Comparison of ENCODE assay signal across 18 mouse cellular contexts in the genomic region with DNA sequence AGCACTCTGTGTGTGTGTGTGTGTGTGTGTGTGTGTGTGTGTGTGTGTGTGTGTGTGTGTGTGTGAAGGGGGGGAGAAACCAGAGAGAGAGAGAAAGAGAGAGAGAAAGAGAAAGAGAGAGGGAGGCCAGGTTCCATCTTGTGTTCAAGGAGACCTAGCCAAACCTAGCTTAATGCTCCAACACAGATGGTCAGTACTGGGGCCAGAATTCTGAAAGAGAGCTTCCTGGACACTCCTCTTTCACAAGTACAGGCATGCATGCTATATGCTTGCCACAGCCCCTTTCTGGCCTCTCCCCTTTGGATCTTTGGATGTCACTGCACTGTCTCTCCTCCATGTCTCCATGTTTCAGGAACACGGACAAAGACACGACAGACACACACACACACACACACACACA. TPM values are rescaled to one million over a fixed set of nuclear protein-coding genes. Genes with fewer than 3 reads are reported as not detected.
DNase-seq lines count a peak whose midpoint lies in the region; ATAC-seq and TF ChIP-seq lines count a peak whose summit lies in the region.
"Had no signal": no experiment of that assay in that cellular context is flagged by ENCODE, and none has a peak within 500 bp of the region (broad histone marks: within the 10 kb centered on the region; RNA-seq: fewer than 3 reads in every experiment).

No protein-coding gene starts in this region.

- H3K4me1 ChIP-seq in heart, embryonic 12.5 days (replicated peaks) = peaks cover 61% of the 10 kb centered on the region
- peaks cover 13% of the 10 kb centered on the region for H3K4me1 ChIP-seq in kidney, embryonic 14.5 days (ENCODE audit: control insufficient read depth, insufficient read depth, low read length)
- H3K4me1 ChIP-seq in neural tube, embryonic 13.5 days (replicated peaks) = peaks cover 54% of the 10 kb centered on the region
- H3K4me1 ChIP-seq in stomach, postnatal 0 days (replicated peaks; ENCODE audit: control insufficient read depth, insufficient read depth) = peaks cover 5% of the 10 kb centered on the region

- TF ChIP-seq EP300 in stomach, postnatal 0 days (optimal IDR thresholded peaks at IDR 0.05) = no peak

- intact Hi-C loops in heart, postnatal 36 days (cut with DNase I) = no loop called here

- no peaks in the 10 kb centered on the region for H3K27me3 ChIP-seq in heart, embryonic 12.5 days (replicated peaks)
- H3K27me3 ChIP-seq in kidney, embryonic 14.5 days (ENCODE audit: control insufficient read depth, insufficient read depth, low read length) = no peaks in the 10 kb centered on the region
- H3K27me3 ChIP-seq in neural tube, embryonic 13.5 days = no peaks in the 10 kb centered on the region
- no peaks in the 10 kb centered on the region for H3K27me3 ChIP-seq in stomach, postnatal 0 days (ENCODE audit: control insufficient read depth, insufficient read depth, low read length)
- H3K27me3 ChIP-seq: neural tube, embryonic 12.5 days had no signal

- H3K4me2 ChIP-seq in heart, embryonic 12.5 days = no peak overlapping the region
- no peak overlapping the region for H3K4me2 ChIP-seq in kidney, embryonic 14.5 days (replicated peaks; ENCODE audit: low read depth, low read length)
- no peak overlapping the region for H3K4me2 ChIP-seq in neural tube, embryonic 13.5 days
- H3K4me2 ChIP-seq in stomach, postnatal 0 days (replicated peaks; ENCODE audit: low read depth) = no peak overlapping the region
- H3K4me2 ChIP-seq: neural tube, embryonic 12.5 days had no signal

- no peak for TF ChIP-seq CTCF in stomach, postnatal 0 days (IDR thresholded peaks at IDR 0.05; ENCODE audit: low read depth)

- WGBS in heart, embryonic 12.5 days = 81% methylated on average over 2 of the region's 2 CpGs
- WGBS in kidney, embryonic 14.5 days = 65% methylated on average over 2 of the region's 2 CpGs
- WGBS in neural tube, embryonic 13.5 days = 60% methylated on average over 1 of the region's 2 CpGs
- WGBS in stomach, postnatal 0 days = 50% methylated on average over 2 of the region's 2 CpGs

- DNase-seq in heart, postnatal 36 days = no peak
- no peak for DNase-seq in kidney, postnatal 25 days
- DNase-seq in neural tube, embryonic 10.5 days (ENCODE audit: extremely low spot score, low spot score) = no peak
- DNase-seq in stomach, postnatal 0 days (ENCODE audit: low spot score) = no peak
- no peak for DNase-seq in right cerebral cortex, postnatal 10 days (ENCODE audit: low spot score in 2 of 2)
- DNase-seq: gastrocnemius, postnatal 25 days; heart, adult 2 months; heart, postnatal 10 days; kidney, postnatal 14 days; liver; lung, postnatal 14 days; thymus, adult 18-20 months; thymus, postnatal 4 days had no signal

- no peaks in the 10 kb centered on the region for H3K9me3 ChIP-seq in heart, embryonic 12.5 days (replicated peaks)
- H3K9me3 ChIP-seq in kidney, embryonic 14.5 days (ENCODE audit: control insufficient read depth, low read length) = no peaks in the 10 kb centered on the region
- no peaks in the 10 kb centered on the region for H3K9me3 ChIP-seq in neural tube, embryonic 13.5 days
- H3K9me3 ChIP-seq in stomach, postnatal 0 days (ENCODE audit: control insufficient read depth, low read length) = no peaks in the 10 kb centered on the region
- H3K9me3 ChIP-seq: neural tube, embryonic 12.5 days had no signal

- peaks cover 51% of the 10 kb centered on the region for H3K36me3 ChIP-seq in heart, embryonic 12.5 days
- H3K36me3 ChIP-seq in kidney, embryonic 14.5 days (ENCODE audit: control insufficient read depth, insufficient read depth, low read length) = peaks cover 42% of the 10 kb centered on the region
- peaks cover 37% of the 10 kb centered on the region for H3K36me3 ChIP-seq in neural tube, embryonic 13.5 days
- H3K36me3 ChIP-seq in stomach, postnatal 0 days (ENCODE audit: control insufficient read depth, insufficient read depth, low read length) = no peaks in the 10 kb centered on the region; the same call in 1 of the 2 replicates

- no peak overlapping the region for H3K4me3 ChIP-seq in heart, embryonic 12.5 days
- H3K4me3 ChIP-seq in kidney, embryonic 14.5 days (ENCODE audit: low read length) = no peak overlapping the region
- no peak overlapping the region for H3K4me3 ChIP-seq in neural tube, embryonic 13.5 days
- no peak overlapping the region for H3K4me3 ChIP-seq in stomach, postnatal 0 days (ENCODE audit: low read depth, low read length)
- H3K4me3 ChIP-seq: heart, adult 2 months; neural tube, embryonic 12.5 days had no signal

- H3K27ac ChIP-seq in heart, embryonic 12.5 days (ENCODE audit: poor library complexity, severe bottlenecking) = 0 out of 2 replicates have a peak overlapping the region, but pooled peaks have one; percentile 2
- 0 out of 2 replicates have a peak overlapping the region, but pooled peaks have one; percentile 24 for H3K27ac ChIP-seq in kidney, embryonic 14.5 days (ENCODE audit: low read depth, low read length)
- peak overlapping the region; percentile 52; the same call in 1 of the 2 replicates for H3K27ac ChIP-seq in neural tube, embryonic 13.5 days (replicated peaks)
- no peak overlapping the region for H3K27ac ChIP-seq in stomach, postnatal 0 days (replicated peaks)
- H3K27ac ChIP-seq: heart, adult 2 months; neural tube, embryonic 12.5 days had no signal

- 0 out of 2 replicates have a peak overlapping the region, but pooled peaks have one; percentile 17 for H3K9ac ChIP-seq in heart, embryonic 12.5 days
- no peak overlapping the region for H3K9ac ChIP-seq in kidney, embryonic 14.5 days (ENCODE audit: low read depth, low read length)
- H3K9ac ChIP-seq in neural tube, embryonic 13.5 days = no peak overlapping the region
- no peak overlapping the region for H3K9ac ChIP-seq in stomach, postnatal 0 days (ENCODE audit: low read length)
- H3K9ac ChIP-seq: neural tube, embryonic 12.5 days had no signal

- ATAC-seq in heart, embryonic 12.5 days (ENCODE audit: insufficient number of reproducible peaks, low FRiP score) = no peak
- ATAC-seq in kidney, embryonic 14.5 days (ENCODE audit: low FRiP score, low TSS enrichment) = no peak
- no peak for ATAC-seq in neural tube, embryonic 13.5 days (ENCODE audit: low read depth)
- ATAC-seq in stomach, postnatal 0 days (ENCODE audit: low FRiP score, low TSS enrichment) = peak; percentile 25; the same call in 1 of the 2 replicates
- ATAC-seq: forebrain, embryonic 16.5 days had no signal

RNA-seq across cellular contexts. Expression of gene Msi2, which starts 41.7 kb away (rescaled TPM):
- polyA plus RNA-seq in heart, embryonic 12.5 days (2016; fragmentation: Nextera tagmentation; extraction: Ambion mirVana) = 18.7 and 20.5 TPM in 2 replicates
- 100 to 1,000 TPM; 192 TPM for total RNA-seq in heart, postnatal 36 days (2021)
- polyA plus RNA-seq in kidney, embryonic 14.5 days (2014; fragmentation: Nextera tagmentation; extraction: Ambion mirVana) = 30.8 and 50.4 TPM in 2 replicates
- polyA plus RNA-seq in neural tube, embryonic 13.5 days (2015; fragmentation: Nextera tagmentation; extraction: Ambion mirVana) = 20.9 and 21.7 TPM in 2 replicates
- 6.7 and 7.3 TPM in 2 replicates for polyA plus RNA-seq in stomach, postnatal 0 days (2015; fragmentation: Nextera tagmentation; extraction: Ambion mirVana)
